Mouse (Mus musculus) embryonic facial prominence, embryonic 10.5 days (tissue): ENCODE data around the gene Olfr734. TPM values are rescaled to one million over a fixed set of nuclear protein-coding genes. Genes with fewer than 3 reads are reported as not detected.

Source experiments
- DNase-seq: peaks from one replicate; pipeline ENCODE4 v3.0.0-alpha.2; 2017; ENCODE audit warnings: low spot score
- H3K27ac ChIP-seq: fragments of 300-500 bp; sonication (generic); replicated peaks from 2 replicates; pipeline ENCODE4 v1.5.1; 2016; ENCODE audit warnings: mild to moderate bottlenecking
- H3K27me3 ChIP-seq: fragments of 300-500 bp; sonication (generic); replicated peaks from 2 replicates; pipeline ENCODE4 v1.6.1; 2016; ENCODE audit warnings: low read depth, mild to moderate bottlenecking; ENCODE audit not compliant: poor library complexity, severe bottlenecking
- H3K36me3 ChIP-seq: fragments of 300-500 bp; sonication (generic); replicated peaks from 2 replicates; pipeline ENCODE4 v1.6.1; 2016; ENCODE audit warnings: mild to moderate bottlenecking, moderate library complexity
- H3K4me1 ChIP-seq: fragments of 300-500 bp; sonication (generic); 2 replicates; pipeline ENCODE4 v1.6.1; 2016
- H3K4me3 ChIP-seq: fragments of 300-500 bp; sonication (generic); 2 replicates; pipeline ENCODE4 v1.5.1; 2016; ENCODE audit warnings: mild to moderate bottlenecking, moderate library complexity
- H3K9me3 ChIP-seq: fragments of 300-500 bp; sonication (generic); 2 replicates; pipeline ENCODE4 v1.6.1; 2016; ENCODE audit warnings: mild to moderate bottlenecking
- WGBS: fragments of 180-500 bp; shearing (Covaris S2); methylation state at CpG from one replicate; pipeline ENCODE4 v1.1.7; 2016; 5-methylcytosine and 5-hydroxymethylcytosine counted together
- polyA plus RNA-seq: library from polyadenylated mRNA; unstranded; fragments of >200 nt; fragmentation: Nextera tagmentation; extraction: Ambion mirVana; gene quantifications from 2 replicates; pipeline ENCODE4 v1.2.1, GENCODE M21; 2016

Olfr734 gene
- polyA plus RNA-seq: not detected in 2 replicates

GRCm38 (mm10) chr14:50326661-50327060 lies at the start of gene Olfr734:
Olfr734 (minus strand) TSS chr14:50326761.
- no peak within 1 kb of the TSS for H3K4me3 ChIP-seq
- DNase-seq: no peak
- H3K27me3 ChIP-seq: no peaks in the 10 kb centered on the region
- H3K9me3 ChIP-seq: no peaks in the 10 kb centered on the region
- no peak within 1 kb of the TSS for H3K27ac ChIP-seq
- no peaks in the 10 kb centered on the region for H3K4me1 ChIP-seq
- 74% methylated on average over 1 of the region's 1 CpGs for WGBS
- no peaks in the 10 kb centered on the region for H3K36me3 ChIP-seq

- Histone ChIP-seq H3K4me3 (no peak overlapping the region), H3K27ac (no peak overlapping the region), H3K36me3 (no peaks in the 10 kb centered on the region), H3K27me3 (no peaks in the 10 kb centered on the region), H3K4me1 (no peaks in the 10 kb centered on the region), H3K9me3 (0 out of 2 replicates have a peak, but pooled peaks cover 3% of the 10 kb centered on the region)
- no peak for DNase-seq
- 87% methylated on average over 2 of the region's 2 CpGs for WGBS
These were observed 37.0 kb upstream of the Olfr734 start for GRCm38 (mm10) chr14:50363561-50363960.

- no peaks in the 10 kb centered on the region for H3K36me3 ChIP-seq
- WGBS: 88% methylated on average over 3 of the region's 3 CpGs
- H3K27me3 ChIP-seq: no peaks in the 10 kb centered on the region
- H3K4me3 ChIP-seq: no peak overlapping the region
- no peak overlapping the region for H3K27ac ChIP-seq
- no peaks in the 10 kb centered on the region for H3K4me1 ChIP-seq
- DNase-seq: no peak
- H3K9me3 ChIP-seq: 0 out of 2 replicates have a peak, but pooled peaks cover 3% of the 10 kb centered on the region
These were observed 33.9 kb upstream of the Olfr734 start for GRCm38 (mm10) chr14:50360480-50360879.

- 94% methylated on average over 2 of the region's 2 CpGs for WGBS
- H3K9me3 ChIP-seq: no peaks in the 10 kb centered on the region
- H3K27ac ChIP-seq: no peak within 1 kb of the TSS
- no peak within 1 kb of the TSS for H3K4me3 ChIP-seq
- H3K27me3 ChIP-seq: no peaks in the 10 kb centered on the region
- H3K36me3 ChIP-seq: no peaks in the 10 kb centered on the region
- H3K4me1 ChIP-seq: no peaks in the 10 kb centered on the region
- DNase-seq: no peak
These were observed 31.0 kb upstream of the Olfr734 start, which contains the start of gene Tlr11 for GRCm38 (mm10) chr14:50357593-50357992. Tlr11 (plus strand) TSS chr14:50357914.

GRCm38 (mm10) chr14:50356725-50357124 lies 30.2 kb upstream of the Olfr734 start:
- no peaks in the 10 kb centered on the region for H3K27me3 ChIP-seq
- no peak overlapping the region for H3K4me3 ChIP-seq
- H3K27ac ChIP-seq: no peak overlapping the region
- H3K4me1 ChIP-seq: no peaks in the 10 kb centered on the region
- H3K9me3 ChIP-seq: no peaks in the 10 kb centered on the region
- H3K36me3 ChIP-seq: no peaks in the 10 kb centered on the region
- DNase-seq: no peak
- 89% methylated on average over 2 of the region's 2 CpGs for WGBS

GRCm38 (mm10) chr14:50352438-50352837 lies 25.9 kb upstream of the Olfr734 start:
- no peaks in the 10 kb centered on the region for H3K4me1 ChIP-seq
- H3K27ac ChIP-seq: no peak overlapping the region
- no peaks in the 10 kb centered on the region for H3K27me3 ChIP-seq
- H3K4me3 ChIP-seq: no peak overlapping the region
- DNase-seq: peak; percentile 34
- no peaks in the 10 kb centered on the region for H3K36me3 ChIP-seq
- H3K9me3 ChIP-seq: no peaks in the 10 kb centered on the region
- 50% methylated on average over 3 of the region's 3 CpGs for WGBS

GRCm38 (mm10) chr14:50348796-50349195 lies 22.2 kb upstream of the Olfr734 start, which contains the start of gene Olfr735:
Olfr735 (minus strand) TSS chr14:50348872.
- 87% methylated on average over 2 of the region's 2 CpGs for WGBS
- no peak within 1 kb of the TSS for H3K4me3 ChIP-seq
- no peaks in the 10 kb centered on the region for H3K27me3 ChIP-seq
- no peaks in the 10 kb centered on the region for H3K9me3 ChIP-seq
- no peaks in the 10 kb centered on the region for H3K36me3 ChIP-seq
- H3K27ac ChIP-seq: no peak within 1 kb of the TSS
- no peak for DNase-seq
- no peaks in the 10 kb centered on the region for H3K4me1 ChIP-seq

GRCm38 (mm10) chr14:50301422-50301821 lies 25.1 kb downstream of the Olfr734 start, which contains the start of gene Olfr733:
Olfr733 (minus strand) TSS chr14:50301522.
- Histone ChIP-seq H3K27ac (no peak within 1 kb of the TSS), H3K9me3 (no peaks in the 10 kb centered on the region), H3K27me3 (no peaks in the 10 kb centered on the region), H3K4me3 (no peak within 1 kb of the TSS), H3K4me1 (no peaks in the 10 kb centered on the region), H3K36me3 (no peaks in the 10 kb centered on the region)
- DNase-seq: no peak

GRCm38 (mm10) chr14:50284106-50284505 lies 42.5 kb downstream of the Olfr734 start, which contains the start of gene Olfr732:
Olfr732 (minus strand) TSS chr14:50284206.
- H3K4me1 ChIP-seq: no peaks in the 10 kb centered on the region
- H3K27me3 ChIP-seq: no peaks in the 10 kb centered on the region
- H3K36me3 ChIP-seq: no peaks in the 10 kb centered on the region
- DNase-seq: no peak
- no peak within 1 kb of the TSS for H3K4me3 ChIP-seq
- no peak within 1 kb of the TSS for H3K27ac ChIP-seq
- no peaks in the 10 kb centered on the region for H3K9me3 ChIP-seq
- 90% methylated on average over 1 of the region's 1 CpGs for WGBS

Other genes starting within 250 kb of the Olfr734 start
- gene Olfr726, start 235.8 kb downstream of the Olfr734 start, polyA plus RNA-seq: not detected in 2 replicates
- gene Olfr727, start 203.6 kb downstream of the Olfr734 start, polyA plus RNA-seq: not detected in 2 replicates
- not detected in 2 replicates for gene Olfr728, start 184.1 kb downstream of the Olfr734 start, polyA plus RNA-seq
- 0.05 TPM in 1 of 2 replicates, not detected in the other for gene Olfr729, start 173.9 kb downstream of the Olfr734 start, polyA plus RNA-seq
- not detected in 2 replicates for gene Olfr730, start 138.6 kb downstream of the Olfr734 start, polyA plus RNA-seq
- gene Olfr731, start 84.9 kb downstream of the Olfr734 start, polyA plus RNA-seq: not detected in 2 replicates
- not detected in 2 replicates for gene Olfr732, start 42.6 kb downstream of the Olfr734 start, polyA plus RNA-seq
- not detected in 2 replicates for gene Olfr733, start 25.2 kb downstream of the Olfr734 start, polyA plus RNA-seq
- not detected in 2 replicates for gene Olfr735, start 22.1 kb upstream of the Olfr734 start, polyA plus RNA-seq
- gene Tlr11, start 31.2 kb upstream of the Olfr734 start, polyA plus RNA-seq: not detected in 2 replicates
- gene Olfr736, start 54.4 kb upstream of the Olfr734 start, polyA plus RNA-seq: not detected in 2 replicates
- gene Olfr738, start 80.8 kb upstream of the Olfr734 start, polyA plus RNA-seq: not detected in 2 replicates
- not detected in 2 replicates for gene Olfr739, start 91.9 kb upstream of the Olfr734 start, polyA plus RNA-seq
- gene Olfr740, start 118.8 kb upstream of the Olfr734 start, polyA plus RNA-seq: not detected in 2 replicates
- not detected in 2 replicates for gene Olfr741, start 146.0 kb upstream of the Olfr734 start, polyA plus RNA-seq
- not detected in 2 replicates for gene Olfr742, start 176.8 kb upstream of the Olfr734 start, polyA plus RNA-seq
- gene Olfr743, start 195.1 kb upstream of the Olfr734 start, polyA plus RNA-seq: not detected in 2 replicates